Mouse (Mus musculus) midbrain, postnatal 0 days (tissue): ENCODE measurements around the gene Uso1. TPM values are rescaled to one million over a fixed set of nuclear protein-coding genes. Genes with fewer than 3 reads are reported as not detected.

ENCODE experiments used
- ATAC-seq: fragments of 200-750 bp; cut with Nextera tagmentation; 2 replicates; pipeline ENCODE4 v1.8.0; 2017; ENCODE audit warnings: moderate number of reproducible peaks, mild to moderate bottlenecking, moderate TSS enrichment, moderate library complexity; ENCODE audit not compliant: low FRiP score
- DNase-seq: peaks from one replicate; pipeline ENCODE4 v3.0.0-alpha.2; 2015; ENCODE audit warnings: low spot score
- H3K27ac ChIP-seq: fragments of 300-500 bp; sonication (generic); 2 replicates; pipeline ENCODE4 v1.5.1; 2014; ENCODE audit warnings: low read depth, mild to moderate bottlenecking, low read length, mixed read lengths
- H3K27me3 ChIP-seq: fragments of 300-500 bp; sonication (generic); 2 replicates; pipeline ENCODE4 v1.6.1; 2014; ENCODE audit warnings: low read length, control low read depth, mixed read lengths; ENCODE audit not compliant: insufficient read depth
- H3K36me3 ChIP-seq: fragments of 300-500 bp; sonication (generic); 2 replicates; pipeline ENCODE4 v1.6.1; 2014; ENCODE audit warnings: low read length, control low read depth, mixed read lengths; ENCODE audit not compliant: insufficient read depth
- H3K4me1 ChIP-seq: fragments of 300-500 bp; sonication (generic); 2 replicates; pipeline ENCODE4 v1.6.1; 2014; ENCODE audit warnings: mild to moderate bottlenecking, control low read depth, antibody characterized with exemption, low read length, mixed read lengths; ENCODE audit not compliant: insufficient read depth
- H3K4me2 ChIP-seq: fragments of 300-500 bp; sonication (generic); 2 replicates; pipeline ENCODE4 v1.6.1; 2014; ENCODE audit warnings: low read depth, mild to moderate bottlenecking, low read length, mixed read lengths; ENCODE audit not compliant: poor library complexity, severe bottlenecking
- H3K4me3 ChIP-seq: fragments of 300-500 bp; sonication (generic); 2 replicates; pipeline ENCODE4 v1.5.1; 2014; ENCODE audit warnings: low read depth, mild to moderate bottlenecking, low read length, moderate library complexity
- H3K9ac ChIP-seq: fragments of 300-500 bp; sonication (generic); replicated peaks from 2 replicates; pipeline ENCODE4 v1.6.1; 2014; ENCODE audit warnings: mild to moderate bottlenecking, low read length, moderate library complexity, mixed read lengths; ENCODE audit not compliant: poor library complexity, severe bottlenecking
- H3K9me3 ChIP-seq: fragments of 300-500 bp; sonication (generic); 2 replicates; pipeline ENCODE4 v1.6.1; 2016; ENCODE audit warnings: low read length, control low read depth
- CTCF ChIP-seq: IDR thresholded peaks from 2 replicates; pipeline ENCODE4 v1.5.1; 2016; ENCODE audit warnings: antibody characterized with exemption, mild to moderate bottlenecking
- WGBS: fragments of 180-500 bp; shearing (Covaris S2); extraction: QIAGEN DNeasy Blood & Tissue Kit; methylation state at CpG from one replicate; pipeline ENCODE4 v1.1.7; 2014; 5-methylcytosine and 5-hydroxymethylcytosine counted together
- polyA plus RNA-seq: library from polyadenylated mRNA; unstranded; fragments of >200 nt; fragmentation: Nextera tagmentation; extraction: Ambion mirVana; gene quantifications from 2 replicates; pipeline ENCODE4 v1.2.1, GENCODE M21; 2015
- total RNA-seq: library from RNA; depleted of rRNA; stranded (reverse); fragments of >200 nt; gene quantifications from 2 replicates; pipeline ENCODE4 v1.2.3, GENCODE M21; 2014; rRNA removed

The Uso1 gene
- 22.4 and 23.6 TPM in 2 replicates for total RNA-seq
- 25.9 and 27.0 TPM in 2 replicates for polyA plus RNA-seq

GRCm38 (mm10) chr5:92137239-92138046 lies at the start of gene Uso1:
Gene Uso1 (plus strand): TSS chr5:92137938.
- peak within 1 kb of the TSS; percentile 83 for H3K27ac ChIP-seq
- peak within 1 kb of the TSS; percentile 88 for H3K4me3 ChIP-seq
- H3K27me3 ChIP-seq, result no peaks in the 10 kb centered on the region
- peak; percentile 98 for DNase-seq
- no peaks in the 10 kb centered on the region for H3K36me3 ChIP-seq
- under 1% methylated on average over 39 of the region's 59 CpGs for WGBS
- H3K4me1 ChIP-seq, result peaks cover 18% of the 10 kb centered on the region; the same call in 1 of the 2 replicates
- peak; percentile 58 for TF ChIP-seq CTCF
- ATAC-seq, result peak; percentile 96
- H3K9me3 ChIP-seq, result no peaks in the 10 kb centered on the region
- H3K4me2 ChIP-seq, result peak within 1 kb of the TSS; percentile 69
- H3K9ac ChIP-seq, result peak within 1 kb of the TSS; percentile 90

GRCm38 (mm10) chr5:92093263-92094061 lies 44.3 kb upstream of the Uso1 start:
- 0 out of 2 replicates have a peak, but pooled peaks cover 6% of the 10 kb centered on the region for H3K4me1 ChIP-seq
- H3K4me3 ChIP-seq, result no peak overlapping the region
- H3K9ac ChIP-seq, result no peak overlapping the region
- no peak overlapping the region for H3K27ac ChIP-seq
- TF ChIP-seq CTCF, result no peak
- WGBS, result 35% methylated on average over 15 of the region's 15 CpGs
- no peak for ATAC-seq
- H3K27me3 ChIP-seq, result no peaks in the 10 kb centered on the region
- no peaks in the 10 kb centered on the region for H3K9me3 ChIP-seq
- DNase-seq, result no peak
- no peak overlapping the region for H3K4me2 ChIP-seq
- H3K36me3 ChIP-seq, result no peaks in the 10 kb centered on the region

- Histone ChIP-seq H3K27me3 (no peaks in the 10 kb centered on the region), H3K9me3 (no peaks in the 10 kb centered on the region), H3K4me3 (no peak overlapping the region), H3K36me3 (no peaks in the 10 kb centered on the region), H3K4me2 (no peak overlapping the region), H3K27ac (no peak overlapping the region), H3K4me1 (0 out of 2 replicates have a peak, but pooled peaks cover 6% of the 10 kb centered on the region), H3K9ac (no peak overlapping the region)
- ATAC-seq (no peak), DNase-seq (no peak)
- TF ChIP-seq CTCF, result no peak
- WGBS, result 67% methylated on average over 3 of the region's 3 CpGs
These were observed 43.7 kb upstream of the Uso1 start for GRCm38 (mm10) chr5:92094062-92094415.

- Histone ChIP-seq H3K4me1 (0 out of 2 replicates have a peak, but pooled peaks cover 6% of the 10 kb centered on the region), H3K9me3 (no peaks in the 10 kb centered on the region), H3K27ac (no peak overlapping the region), H3K4me3 (no peak overlapping the region), H3K9ac (no peak overlapping the region), H3K4me2 (no peak overlapping the region), H3K27me3 (no peaks in the 10 kb centered on the region), H3K36me3 (no peaks in the 10 kb centered on the region)
- ATAC-seq, result no peak
- TF ChIP-seq CTCF, result no peak
- no peak for DNase-seq
- 88% methylated on average over 6 of the region's 6 CpGs for WGBS
These were observed 41.0 kb upstream of the Uso1 start for GRCm38 (mm10) chr5:92096786-92097185.

- Histone ChIP-seq H3K27me3 (no peaks in the 10 kb centered on the region), H3K27ac (no peak overlapping the region), H3K9ac (no peak overlapping the region), H3K4me3 (no peak overlapping the region), H3K36me3 (no peaks in the 10 kb centered on the region), H3K4me2 (no peak overlapping the region), H3K4me1 (0 out of 2 replicates have a peak, but pooled peaks cover 6% of the 10 kb centered on the region), H3K9me3 (no peaks in the 10 kb centered on the region)
- TF ChIP-seq CTCF, result no peak
- ATAC-seq (no peak), DNase-seq (no peak)
- WGBS, result 95% methylated on average over 4 of the region's 4 CpGs
These were observed 40.0 kb upstream of the Uso1 start for GRCm38 (mm10) chr5:92097779-92098178.
